Mouse (Mus musculus): ENCODE measurements around the gene Cnot6l. TPM values are rescaled to one million over a fixed set of nuclear protein-coding genes. Genes with fewer than 3 reads are reported as not detected.
A peak's percentile ranks its signal among the peaks of the same experiment; 100 is the strongest.

The Cnot6l gene
- total and polyA plus RNA-seq, 3 experiments, result 6.8 to 54.3 (median 49.6) TPM

GRCm38 (mm10) chr5:96170443-96170842, 6.5 kb upstream of the Cnot6l start:
- Histone ChIP-seq H3K9ac (ENCODE audit: low read depth, low read length) (no peak overlapping the region), H3K79me2 (replicated peaks; ENCODE audit: control insufficient read depth, insufficient read depth, low read length) (no peaks in the 10 kb centered on the region), H3K27ac (peak overlapping the region; percentile 7; the same call in 1 of the 2 replicates), H3K27me3 (ENCODE audit: control insufficient read depth, insufficient read depth, low read length) (no peaks in the 10 kb centered on the region), H3K36me3 (ENCODE audit: control insufficient read depth, insufficient read depth, low read length) (no peaks in the 10 kb centered on the region; the same call in 1 of the 2 replicates), H3K4me3 (no peak overlapping the region), H3K4me1 (ENCODE audit: control insufficient read depth, insufficient read depth, low read length) (peaks cover 2% of the 10 kb centered on the region; the same call in 1 of the 2 replicates)
- intact Hi-C loops (cut with DNase I), result no loop called here
- no peak for TF ChIP-seq CTCF (IDR thresholded peaks at IDR 0.05)
- no peak for TF ChIP-seq POLR2A (IDR thresholded peaks at IDR 0.05; ENCODE audit: insufficient read depth, low read depth, low read length)
- TF ChIP-seq EP300 (IDR thresholded peaks at IDR 0.05; ENCODE audit: insufficient read depth, low read depth, low read length), result no peak
- 37% methylated on average over 3 of the region's 3 CpGs for WGBS
- DNase-seq, result no peak

DNA sequence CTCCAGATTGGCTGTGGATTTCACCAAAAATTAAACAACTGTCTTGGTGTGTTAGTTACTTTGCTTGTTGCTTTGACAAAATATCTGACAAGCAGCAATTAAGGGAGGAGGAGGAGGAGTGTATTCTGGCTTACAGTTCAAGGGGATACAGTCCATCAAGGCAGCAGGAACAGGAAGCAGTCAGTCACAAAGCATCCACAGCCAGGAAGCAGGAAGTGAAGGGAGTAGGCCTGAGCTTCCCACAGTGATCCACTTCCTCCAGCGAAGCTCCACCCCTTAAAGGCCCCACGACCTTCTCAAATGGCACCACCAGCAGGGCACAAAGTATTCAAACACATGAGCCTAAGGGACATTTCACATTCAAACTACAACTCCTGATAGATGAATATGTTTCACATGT, 2.8 kb upstream of the Cnot6l start:
- intact Hi-C loops (cut with DNase I), result no loop called here
- no peak overlapping the region for H3K27ac ChIP-seq
- no peaks in the 10 kb centered on the region for H3K27me3 ChIP-seq (ENCODE audit: control insufficient read depth, insufficient read depth, low read length)
- peaks cover 5% of the 10 kb centered on the region for H3K4me1 ChIP-seq (ENCODE audit: control insufficient read depth, insufficient read depth, low read length)
- no peaks in the 10 kb centered on the region for H3K79me2 ChIP-seq (replicated peaks; ENCODE audit: control insufficient read depth, insufficient read depth, low read length)
- H3K9ac ChIP-seq (ENCODE audit: low read depth, low read length), result no peak overlapping the region
- no peak for DNase-seq
- TF ChIP-seq EP300 (IDR thresholded peaks at IDR 0.05; ENCODE audit: insufficient read depth, low read depth, low read length) (no peak), POLR2A (IDR thresholded peaks at IDR 0.05; ENCODE audit: insufficient read depth, low read depth, low read length) (no peak), CTCF (IDR thresholded peaks at IDR 0.05) (no peak)
- no peak overlapping the region for H3K4me3 ChIP-seq
- 66% methylated on average over 2 of the region's 2 CpGs for WGBS
- no peaks in the 10 kb centered on the region for H3K36me3 ChIP-seq (ENCODE audit: control insufficient read depth, insufficient read depth, low read length)

- H3K79me2 ChIP-seq (replicated peaks; ENCODE audit: control insufficient read depth, insufficient read depth, low read length), result peaks cover 2% of the 10 kb centered on the region
- H3K27ac ChIP-seq, result peak overlapping the region; percentile 96
- TF ChIP-seq POLR2A (IDR thresholded peaks at IDR 0.05; ENCODE audit: insufficient read depth, low read depth, low read length) (no peak), EP300 (IDR thresholded peaks at IDR 0.05; ENCODE audit: insufficient read depth, low read depth, low read length) (no peak), CTCF (IDR thresholded peaks at IDR 0.05) (no peak)
- DNase-seq, result no peak
- WGBS, result 0% methylated on average over 1 of the region's 1 CpGs
- peak overlapping the region; percentile 89 for H3K9ac ChIP-seq (ENCODE audit: low read depth, low read length)
- H3K27me3 ChIP-seq (ENCODE audit: control insufficient read depth, insufficient read depth, low read length), result no peaks in the 10 kb centered on the region
- H3K4me3 ChIP-seq, result peak overlapping the region; percentile 88
- H3K36me3 ChIP-seq (ENCODE audit: control insufficient read depth, insufficient read depth, low read length), result peaks cover 6% of the 10 kb centered on the region
- H3K4me1 ChIP-seq (ENCODE audit: control insufficient read depth, insufficient read depth, low read length), result peaks cover 3% of the 10 kb centered on the region
- intact Hi-C loops (cut with DNase I), result loop anchor here (2.0 to 5.0 kb wide), 2 partner anchors 33 to 191 kb away; no protein-coding TSS in a partner anchor
Measured at GRCm38 (mm10) chr5:96163396-96164020, 463 bp downstream of the Cnot6l start.

DNA sequence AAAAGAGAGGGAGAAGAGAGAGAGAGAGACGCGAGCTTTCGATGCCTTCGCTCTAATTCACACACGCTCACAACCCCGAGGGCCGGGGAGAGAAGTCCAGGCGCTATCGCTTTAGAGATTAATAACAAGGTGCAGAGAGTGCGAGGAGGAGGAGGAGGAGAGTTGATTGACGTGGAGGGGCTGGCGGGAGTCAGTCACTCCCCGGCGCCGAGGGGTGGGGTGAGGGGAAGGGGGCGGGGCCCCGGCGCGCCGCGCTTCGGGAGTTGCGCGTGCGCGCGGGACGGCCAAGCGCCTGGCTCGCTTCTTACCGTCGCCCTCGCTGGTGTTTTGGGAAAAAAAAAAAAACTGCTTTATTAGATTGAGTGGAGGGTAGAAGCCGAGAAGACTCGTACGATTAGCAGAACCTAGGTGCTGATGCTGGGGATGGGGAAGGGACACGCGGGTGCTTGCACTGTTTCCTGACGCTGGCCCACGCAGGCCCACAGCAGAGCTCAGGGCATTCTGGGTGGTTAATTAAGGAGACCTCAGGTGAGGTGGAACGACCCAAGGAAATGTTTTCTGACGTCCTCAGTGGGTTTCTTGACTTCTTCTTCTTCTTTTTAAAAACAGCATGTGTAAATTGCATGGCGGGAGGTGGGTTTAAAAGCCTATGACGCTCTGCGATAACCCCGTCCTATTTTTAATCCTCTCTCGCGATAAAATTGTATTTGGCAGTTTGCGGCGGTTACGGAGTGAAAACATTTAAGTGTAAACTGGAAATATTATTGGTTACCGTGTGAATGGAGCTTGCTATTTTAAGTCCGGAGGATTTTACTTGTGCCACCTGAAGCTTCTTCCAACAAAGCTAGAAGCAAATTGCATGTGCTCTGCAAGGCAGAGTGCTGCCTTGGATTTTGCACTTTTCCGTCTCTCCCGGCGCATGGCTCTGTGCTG, 1.3 kb downstream of the Cnot6l start:
- intact Hi-C loops (cut with DNase I), result loop anchor here (1.0 to 5.0 kb wide), 3 partner anchors 34 to 190 kb away; partner anchors contain the start of gene Mrpl1
- under 1% methylated on average over 56 of the region's 56 CpGs for WGBS
- peak overlapping the region; percentile 89 for H3K9ac ChIP-seq (ENCODE audit: low read depth, low read length)
- H3K27ac ChIP-seq, result peak overlapping the region; percentile 96
- DNase-seq, result peak; percentile 85 to 90
- H3K4me1 ChIP-seq (ENCODE audit: control insufficient read depth, insufficient read depth, low read length), result peaks cover 3% of the 10 kb centered on the region
- peak overlapping the region; percentile 88 for H3K4me3 ChIP-seq
- peaks cover 6% of the 10 kb centered on the region for H3K36me3 ChIP-seq (ENCODE audit: control insufficient read depth, insufficient read depth, low read length)
- H3K27me3 ChIP-seq (ENCODE audit: control insufficient read depth, insufficient read depth, low read length), result no peaks in the 10 kb centered on the region
- peaks cover 2% of the 10 kb centered on the region for H3K79me2 ChIP-seq (replicated peaks; ENCODE audit: control insufficient read depth, insufficient read depth, low read length)
- TF ChIP-seq EP300 (IDR thresholded peaks at IDR 0.05; ENCODE audit: insufficient read depth, low read depth, low read length) (no peak), CTCF (IDR thresholded peaks at IDR 0.05) (no peak), POLR2A (IDR thresholded peaks at IDR 0.05; ENCODE audit: insufficient read depth, low read depth, low read length) (peak; percentile 89)

- no peaks in the 10 kb centered on the region for H3K27me3 ChIP-seq (ENCODE audit: control insufficient read depth, insufficient read depth, low read length)
- peaks cover 6% of the 10 kb centered on the region for H3K36me3 ChIP-seq (ENCODE audit: control insufficient read depth, insufficient read depth, low read length)
- H3K79me2 ChIP-seq (replicated peaks; ENCODE audit: control insufficient read depth, insufficient read depth, low read length), result peaks cover 2% of the 10 kb centered on the region
- H3K27ac ChIP-seq, result peak overlapping the region; percentile 96
- DNase-seq, result peak; percentile 73 to 76
- intact Hi-C loops (cut with DNase I), result loop anchor here (1.0 to 5.0 kb wide), 3 partner anchors 35 to 189 kb away; partner anchors contain the start of gene Mrpl1
- peaks cover 3% of the 10 kb centered on the region for H3K4me1 ChIP-seq (ENCODE audit: control insufficient read depth, insufficient read depth, low read length)
- TF ChIP-seq CTCF (IDR thresholded peaks at IDR 0.05) (no peak), POLR2A (IDR thresholded peaks at IDR 0.05; ENCODE audit: insufficient read depth, low read depth, low read length) (0 out of 2 replicates have a peak, but pooled peaks have one; percentile 36), EP300 (IDR thresholded peaks at IDR 0.05; ENCODE audit: insufficient read depth, low read depth, low read length) (no peak)
- under 1% methylated on average over 70 of the region's 114 CpGs for WGBS
- H3K9ac ChIP-seq (ENCODE audit: low read depth, low read length), result peak overlapping the region; percentile 79
- H3K4me3 ChIP-seq, result peak overlapping the region; percentile 88
Measured at GRCm38 (mm10) chr5:96161578-96162398, 2.2 kb downstream of the Cnot6l start.

Data from heart, adult 2 months (tissue).